Mouse (Mus musculus) neural tube, embryonic 11.5 days (tissue): ENCODE results near the gene Adat1. TPM values are rescaled to one million over a fixed set of nuclear protein-coding genes. Genes with fewer than 3 reads are reported as not detected.

ENCODE experiments used
- ATAC-seq: fragments of 200-750 bp; cut with Nextera tagmentation; 2 replicates; pipeline ENCODE4 v1.8.0; 2017; ENCODE audit warnings: moderate number of reproducible peaks, mild to moderate bottlenecking, moderate TSS enrichment, moderate library complexity; ENCODE audit not compliant: insufficient read depth, low FRiP score, low TSS enrichment
- DNase-seq: peaks from one replicate; pipeline ENCODE4 v3.0.0-alpha.2; 2015; ENCODE audit warnings: low spot score
- H3K27ac ChIP-seq: fragments of 300-500 bp; sonication (generic); 2 replicates; pipeline ENCODE4 v1.5.1; 2014; ENCODE audit warnings: low read depth, mild to moderate bottlenecking, low read length
- H3K27me3 ChIP-seq: fragments of 300-500 bp; sonication (generic); 2 replicates; pipeline ENCODE4 v1.6.1; 2014; ENCODE audit warnings: mild to moderate bottlenecking, low read length, mixed read lengths; ENCODE audit not compliant: control insufficient read depth, insufficient read depth
- H3K36me3 ChIP-seq: fragments of 300-500 bp; sonication (generic); 2 replicates; pipeline ENCODE4 v1.6.1; 2014; ENCODE audit warnings: mild to moderate bottlenecking, low read length, moderate library complexity, mixed read lengths; ENCODE audit not compliant: control insufficient read depth, insufficient read depth
- H3K4me1 ChIP-seq: fragments of 300-500 bp; sonication (generic); 2 replicates; pipeline ENCODE4 v1.6.1; 2014; ENCODE audit warnings: low read length, mixed read lengths; ENCODE audit not compliant: control insufficient read depth, insufficient read depth
- H3K4me2 ChIP-seq: fragments of 300-500 bp; sonication (generic); 2 replicates; pipeline ENCODE4 v1.6.1; 2014; ENCODE audit warnings: low read depth, mild to moderate bottlenecking, moderate library complexity
- H3K4me3 ChIP-seq: fragments of 300-500 bp; sonication (generic); 2 replicates; pipeline ENCODE4 v1.5.1; 2014; ENCODE audit warnings: low read depth, low read length
- H3K9ac ChIP-seq: fragments of 300-500 bp; sonication (generic); 2 replicates; pipeline ENCODE4 v1.6.1; 2014; ENCODE audit warnings: mild to moderate bottlenecking, low read length
- H3K9me3 ChIP-seq: fragments of 300-500 bp; sonication (generic); 2 replicates; pipeline ENCODE4 v1.6.1; 2016; ENCODE audit warnings: low read length; ENCODE audit not compliant: control insufficient read depth
- WGBS: fragments of 180-500 bp; shearing (Covaris S2); extraction: QIAGEN DNeasy Blood & Tissue Kit; methylation state at CpG from one replicate; pipeline ENCODE4 v1.1.7; 2014; 5-methylcytosine and 5-hydroxymethylcytosine counted together
- polyA plus RNA-seq: library from polyadenylated mRNA; unstranded; fragments of >200 nt; fragmentation: Nextera tagmentation; extraction: Ambion mirVana; gene quantifications from 2 replicates; pipeline ENCODE4 v1.2.1, GENCODE M21; 2014

The Adat1 gene
- polyA plus RNA-seq, 1 experiment from 2014 or later = 10.1 TPM

DNA sequence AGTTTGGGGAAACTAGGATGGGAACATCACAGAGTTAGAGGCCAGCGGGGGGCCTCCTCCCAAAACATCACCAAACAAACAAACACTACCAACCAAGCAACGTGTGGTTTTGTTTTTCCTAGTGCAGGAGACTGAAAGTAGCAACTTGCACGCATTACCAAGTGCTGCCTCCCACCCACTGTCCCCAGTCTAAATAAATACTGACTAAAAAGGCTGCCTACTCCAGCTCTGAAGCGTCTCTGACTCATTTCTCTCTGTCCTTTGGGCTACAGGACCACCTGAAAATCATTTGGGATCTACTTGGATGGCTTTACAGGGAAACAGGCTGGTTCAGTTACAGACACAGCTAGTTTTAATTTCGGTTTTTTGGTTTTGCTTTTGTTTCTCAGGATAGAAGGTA lies 27.8 kb downstream of the Adat1 start:
- no peaks in the 10 kb centered on the region for H3K27me3 ChIP-seq
- DNase-seq (no peak), ATAC-seq (no peak)
- H3K36me3 ChIP-seq = no peaks in the 10 kb centered on the region; the same call in 1 of the 2 replicates
- no peak overlapping the region for H3K4me3 ChIP-seq
- no peak overlapping the region for H3K27ac ChIP-seq
- H3K4me2 ChIP-seq = no peak overlapping the region
- H3K9me3 ChIP-seq = no peaks in the 10 kb centered on the region
- H3K4me1 ChIP-seq = no peaks in the 10 kb centered on the region
- 58% methylated on average over 5 of the region's 5 CpGs for WGBS
- H3K9ac ChIP-seq = no peak overlapping the region

- no peaks in the 10 kb centered on the region for H3K4me1 ChIP-seq
- no peak for ATAC-seq
- no peaks in the 10 kb centered on the region for H3K27me3 ChIP-seq
- no peak for DNase-seq
- no peak overlapping the region for H3K4me2 ChIP-seq
- no peak overlapping the region for H3K4me3 ChIP-seq
- H3K36me3 ChIP-seq = no peaks in the 10 kb centered on the region; the same call in 1 of the 2 replicates
- H3K27ac ChIP-seq = no peak overlapping the region
- no peak overlapping the region for H3K9ac ChIP-seq
- no peaks in the 10 kb centered on the region for H3K9me3 ChIP-seq
- WGBS = 76% methylated on average over 4 of the region's 4 CpGs
Observed at GRCm38 (mm10) chr8:111963546-111963945, 28.6 kb downstream of the Adat1 start.

GRCm38 (mm10) chr8:111963091-111963490 lies 29.0 kb downstream of the Adat1 start:
- no peaks in the 10 kb centered on the region; the same call in 1 of the 2 replicates for H3K36me3 ChIP-seq
- no peak overlapping the region for H3K9ac ChIP-seq
- H3K4me1 ChIP-seq = no peaks in the 10 kb centered on the region
- no peak overlapping the region for H3K27ac ChIP-seq
- ATAC-seq = no peak
- H3K4me3 ChIP-seq = no peak overlapping the region
- H3K4me2 ChIP-seq = no peak overlapping the region
- no peak for DNase-seq
- 76% methylated on average over 10 of the region's 10 CpGs for WGBS
- H3K9me3 ChIP-seq = no peaks in the 10 kb centered on the region
- H3K27me3 ChIP-seq = no peaks in the 10 kb centered on the region

- Histone ChIP-seq H3K4me3 (no peak overlapping the region), H3K27ac (no peak overlapping the region), H3K36me3 (no peaks in the 10 kb centered on the region; the same call in 1 of the 2 replicates), H3K4me1 (no peaks in the 10 kb centered on the region), H3K9me3 (no peaks in the 10 kb centered on the region), H3K9ac (no peak overlapping the region), H3K4me2 (no peak overlapping the region), H3K27me3 (no peaks in the 10 kb centered on the region)
- 86% methylated on average over 1 of the region's 1 CpGs for WGBS
- no peak for DNase-seq
- ATAC-seq = no peak
Observed at GRCm38 (mm10) chr8:111962589-111962988, 29.5 kb downstream of the Adat1 start.

DNA sequence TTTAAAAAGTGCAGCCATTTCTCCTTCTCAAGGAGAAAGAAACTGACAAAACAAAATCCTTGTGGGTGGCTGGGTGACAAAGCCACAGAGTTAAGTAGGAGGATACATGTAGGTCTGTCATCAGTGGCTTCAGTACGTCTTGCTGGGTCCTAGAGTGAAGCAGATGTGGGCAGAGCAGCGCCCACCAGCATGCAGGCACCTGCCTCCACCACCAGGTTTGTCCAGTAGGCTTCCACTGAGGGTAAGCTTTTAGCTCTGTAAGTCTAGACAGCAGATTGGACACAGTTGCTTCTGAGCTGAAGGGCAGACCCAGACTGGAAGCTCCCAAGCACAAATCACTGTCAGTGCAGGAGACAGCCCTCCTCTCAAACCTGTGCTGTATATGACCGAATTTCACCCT lies 30.8 kb downstream of the Adat1 start:
- DNase-seq (no peak), ATAC-seq (no peak)
- Histone ChIP-seq H3K4me3 (no peak overlapping the region), H3K4me1 (no peaks in the 10 kb centered on the region), H3K9ac (no peak overlapping the region), H3K27me3 (no peaks in the 10 kb centered on the region), H3K27ac (no peak overlapping the region), H3K4me2 (no peak overlapping the region), H3K36me3 (peaks cover 8% of the 10 kb centered on the region), H3K9me3 (no peaks in the 10 kb centered on the region)
- 65% methylated on average over 3 of the region's 3 CpGs for WGBS

GRCm38 (mm10) chr8:111960591-111961321 lies 31.3 kb downstream of the Adat1 start:
- Histone ChIP-seq H3K9me3 (no peaks in the 10 kb centered on the region), H3K9ac (no peak overlapping the region), H3K36me3 (peaks cover 8% of the 10 kb centered on the region), H3K27me3 (no peaks in the 10 kb centered on the region), H3K4me3 (no peak overlapping the region), H3K27ac (no peak overlapping the region), H3K4me2 (no peak overlapping the region), H3K4me1 (no peaks in the 10 kb centered on the region)
- no peak for DNase-seq
- WGBS = 76% methylated on average over 15 of the region's 15 CpGs
- ATAC-seq = no peak

DNA sequence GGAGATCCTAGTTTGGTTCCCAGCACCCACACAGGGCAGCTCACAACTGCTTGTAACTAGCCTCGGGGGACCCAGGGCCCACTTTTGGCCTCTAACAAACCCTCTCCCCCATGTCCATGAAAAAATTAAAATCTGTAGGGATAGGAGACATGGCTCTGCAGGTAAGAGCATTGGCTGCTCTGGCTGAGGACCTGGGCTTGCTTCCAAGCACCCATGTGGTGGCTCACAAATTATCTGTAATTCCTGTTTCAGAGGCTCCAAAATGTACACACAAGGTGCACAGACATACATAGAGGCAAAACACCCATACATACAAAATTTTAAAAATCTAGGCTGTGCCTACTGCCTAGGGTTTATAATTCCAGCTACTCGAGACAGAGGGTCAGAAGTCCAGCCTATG lies 34.9 kb downstream of the Adat1 start:
- Histone ChIP-seq H3K9ac (no peak overlapping the region), H3K27me3 (no peaks in the 10 kb centered on the region), H3K9me3 (no peaks in the 10 kb centered on the region), H3K4me3 (no peak overlapping the region), H3K27ac (no peak overlapping the region), H3K36me3 (peaks cover 15% of the 10 kb centered on the region), H3K4me1 (no peaks in the 10 kb centered on the region), H3K4me2 (no peak overlapping the region)
- ATAC-seq (no peak), DNase-seq (no peak)
- 87% methylated on average over 2 of the region's 2 CpGs for WGBS

DNA sequence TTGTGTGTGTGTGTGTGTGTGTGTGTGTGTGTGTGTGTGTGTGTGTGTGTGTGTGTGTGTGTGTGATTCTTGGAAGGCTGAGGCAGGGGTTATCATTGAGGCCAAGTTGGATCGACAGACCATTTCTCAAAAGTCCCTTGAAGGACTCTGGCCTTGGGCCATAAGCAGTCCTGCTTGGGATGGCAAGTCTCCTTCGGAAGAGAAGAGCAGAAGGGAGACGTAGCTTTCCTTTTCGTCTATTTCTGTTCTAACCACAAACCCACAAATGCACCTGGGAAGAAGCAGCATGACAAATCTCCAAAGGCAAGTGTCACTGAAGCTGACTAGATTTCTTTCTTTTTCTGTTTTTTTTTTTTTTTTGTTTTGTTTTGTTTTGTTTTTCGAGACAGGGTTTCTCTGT lies 36.2 kb downstream of the Adat1 start:
- no peak overlapping the region for H3K9ac ChIP-seq
- no peak for DNase-seq
- no peak for ATAC-seq
- H3K4me3 ChIP-seq = no peak overlapping the region
- H3K27ac ChIP-seq = no peak overlapping the region
- 90% methylated on average over 5 of the region's 5 CpGs for WGBS
- no peak overlapping the region for H3K4me2 ChIP-seq
- H3K36me3 ChIP-seq = peaks cover 15% of the 10 kb centered on the region
- H3K9me3 ChIP-seq = no peaks in the 10 kb centered on the region
- H3K27me3 ChIP-seq = no peaks in the 10 kb centered on the region
- H3K4me1 ChIP-seq = no peaks in the 10 kb centered on the region

DNA sequence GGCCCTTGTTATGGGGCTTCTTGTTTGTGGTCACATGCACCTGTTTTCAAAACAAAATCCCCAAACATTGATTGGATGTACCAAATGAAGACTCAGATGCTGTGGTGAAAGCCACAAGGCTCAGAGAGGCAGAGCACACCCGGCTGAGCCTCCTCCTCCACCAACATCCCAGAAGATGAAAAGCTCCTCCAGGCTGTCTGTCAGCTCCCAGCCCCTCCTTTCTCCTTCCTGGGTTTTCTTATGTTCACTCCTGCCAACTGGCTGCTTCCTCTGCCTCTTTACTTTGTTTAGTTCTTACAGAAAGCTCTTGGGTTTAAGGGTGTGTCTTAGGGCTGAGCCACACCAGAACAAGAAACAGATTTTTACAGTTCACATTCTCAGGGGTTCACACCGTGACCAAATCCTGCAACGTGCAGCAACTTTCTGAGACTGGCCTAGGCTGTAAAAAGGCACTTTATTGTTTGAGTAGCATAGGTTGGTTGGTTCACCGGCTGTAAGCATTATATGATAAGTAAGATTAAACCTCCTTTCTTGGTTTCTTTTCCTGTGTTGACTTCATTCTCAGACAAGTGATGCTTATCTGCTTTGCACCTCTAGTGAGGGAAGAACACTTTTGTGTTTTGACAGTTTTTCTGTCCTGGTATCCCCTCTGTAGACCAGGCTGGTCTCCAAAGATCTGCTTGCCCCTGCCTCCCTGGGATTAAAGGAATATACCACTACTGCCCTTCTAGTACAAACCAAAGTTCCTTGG lies 37.1 kb downstream of the Adat1 start:
- no peak for ATAC-seq
- peaks cover 15% of the 10 kb centered on the region for H3K36me3 ChIP-seq
- H3K27ac ChIP-seq = no peak overlapping the region
- H3K4me3 ChIP-seq = no peak overlapping the region
- H3K4me1 ChIP-seq = no peaks in the 10 kb centered on the region
- no peak overlapping the region for H3K4me2 ChIP-seq
- no peak for DNase-seq
- H3K9ac ChIP-seq = no peak overlapping the region
- no peaks in the 10 kb centered on the region for H3K9me3 ChIP-seq
- 90% methylated on average over 4 of the region's 4 CpGs for WGBS
- H3K27me3 ChIP-seq = no peaks in the 10 kb centered on the region
